Mouse (Mus musculus) granulocyte monocyte progenitor cell, adult 5-6 weeks (primary cell): ENCODE measurements at regions not wholly inside any gene's neighbourhood (a gene's known extent, or its start where the extent isn't known, plus 50 kb on each side); places are given as distances from the start of the nearest gene placed in this dataset.
"Not testable (repeated sequence)": the region's sequence is repeated elsewhere in the genome, so short reads cannot be mapped to it uniquely, and the experiment has no call there.

Experiments used
- ATAC-seq: replicated peaks from 2 replicates; pipeline ENCODE4 v1.8.0; 2016; ENCODE audit warnings: mild to moderate bottlenecking, moderate TSS enrichment, inconsistent platforms; ENCODE audit not compliant: poor library complexity, severe bottlenecking

DNA sequence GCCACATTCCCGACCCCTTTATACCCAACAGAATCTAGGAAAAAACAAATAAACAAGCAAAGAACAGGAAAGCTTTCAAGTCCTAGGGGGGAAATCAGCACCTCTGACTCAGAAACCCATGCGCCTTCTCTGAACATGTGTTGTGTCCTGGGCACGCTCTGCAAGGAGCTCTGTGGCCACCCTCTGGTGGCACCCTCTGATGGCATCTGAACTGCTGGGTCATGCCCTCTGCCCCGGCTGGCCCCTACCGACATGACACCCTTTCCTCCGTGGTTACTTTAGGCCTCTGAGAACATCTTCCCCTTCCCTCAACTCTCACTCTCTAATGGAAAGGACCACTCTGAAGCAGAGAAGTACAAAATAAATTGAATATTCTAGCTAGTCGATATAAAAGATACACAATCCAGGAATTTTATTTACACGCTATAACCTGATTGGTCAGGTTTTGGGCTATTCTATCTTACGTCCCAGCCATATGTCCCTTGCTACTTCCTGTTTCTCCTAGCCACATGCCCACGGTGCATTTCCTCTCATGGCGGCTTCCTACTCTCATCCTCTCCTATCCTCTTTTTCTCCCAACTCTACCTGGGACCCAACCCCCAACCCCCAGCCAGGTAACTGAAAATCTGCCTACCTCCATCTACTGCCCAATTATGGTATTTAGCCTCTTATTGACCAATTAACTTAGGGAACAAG lies 248.5 kb downstream of the Setd4 start:
- peak; percentile 61 for ATAC-seq

DNA sequence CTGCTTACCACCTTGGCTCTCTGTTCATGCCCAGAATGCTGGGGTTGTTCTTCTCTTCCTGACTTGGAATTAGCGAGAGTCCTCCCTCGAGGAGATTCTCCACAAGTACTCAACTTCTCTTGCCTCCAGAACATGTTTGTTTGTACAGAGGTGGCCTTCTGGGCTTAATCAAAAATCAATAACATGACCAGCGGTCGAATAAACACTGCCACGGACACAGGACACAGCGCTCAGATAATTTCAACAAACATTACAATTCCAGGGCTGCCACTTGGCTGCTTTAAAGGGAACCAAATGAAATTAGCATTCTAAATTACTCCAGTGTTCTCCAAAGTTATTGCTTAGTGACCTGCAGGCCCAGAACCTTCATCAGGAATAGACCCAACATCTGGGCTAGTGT lies 249.9 kb downstream of the Setd4 start:
- ATAC-seq: no peak

DNA sequence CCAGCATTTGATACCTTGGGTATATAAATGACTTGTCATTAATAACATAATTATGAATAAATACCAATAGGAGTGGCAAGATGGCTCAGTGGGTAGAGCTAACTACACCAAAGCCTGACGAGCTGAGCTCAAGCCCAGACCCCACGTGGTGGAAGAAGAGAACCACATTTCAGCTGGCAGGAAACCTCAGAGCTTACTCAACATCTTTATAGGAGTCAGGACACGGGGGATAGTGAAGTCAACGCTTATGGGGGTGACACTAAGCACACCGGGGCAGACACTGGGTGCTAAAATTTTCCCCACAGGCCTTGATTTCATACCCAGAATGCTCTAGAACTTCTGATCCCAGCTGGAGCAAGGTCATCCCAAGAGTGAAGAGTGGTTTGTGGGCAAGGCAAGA lies 259.3 kb downstream of the Setd4 start:
- peak; percentile 87 for ATAC-seq

DNA sequence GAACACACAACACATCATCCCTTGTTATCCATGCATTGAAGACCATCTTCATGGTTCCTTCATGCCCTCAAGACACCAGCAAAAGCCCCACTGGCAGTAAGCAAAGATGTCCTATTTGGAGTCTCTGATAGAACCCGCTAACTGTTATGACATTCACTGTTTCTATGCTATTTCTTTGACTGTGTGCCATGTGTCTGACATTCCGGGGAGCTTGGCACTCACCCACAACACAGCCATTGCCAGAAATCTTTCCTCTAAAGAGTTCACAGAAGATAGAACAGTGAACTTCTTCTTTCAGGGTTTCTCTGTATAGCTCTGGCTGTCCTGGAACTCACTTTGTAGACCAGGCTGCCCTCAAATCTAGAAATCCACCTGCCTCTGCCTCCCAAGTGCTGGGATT lies 261.2 kb downstream of the Setd4 start:
- no peak for ATAC-seq

DNA sequence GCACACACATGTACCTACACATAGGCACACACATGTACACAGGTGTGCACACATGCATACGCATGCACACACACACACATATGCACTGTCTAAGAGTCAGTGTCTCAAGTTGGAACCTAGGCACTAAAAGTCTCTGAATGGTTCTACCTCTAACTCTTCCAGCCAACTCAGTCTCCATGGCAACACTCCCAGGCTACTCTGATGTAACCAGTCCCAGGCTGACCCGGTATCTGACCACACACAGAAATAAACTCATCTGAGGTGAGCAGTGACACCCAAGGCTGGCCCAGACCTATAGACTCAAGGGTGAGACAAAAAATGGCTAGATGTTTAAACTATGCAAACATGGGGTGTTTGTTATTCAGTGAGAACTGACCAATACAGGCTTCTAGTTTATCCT lies 262.1 kb downstream of the Setd4 start:
- no peak for ATAC-seq

DNA sequence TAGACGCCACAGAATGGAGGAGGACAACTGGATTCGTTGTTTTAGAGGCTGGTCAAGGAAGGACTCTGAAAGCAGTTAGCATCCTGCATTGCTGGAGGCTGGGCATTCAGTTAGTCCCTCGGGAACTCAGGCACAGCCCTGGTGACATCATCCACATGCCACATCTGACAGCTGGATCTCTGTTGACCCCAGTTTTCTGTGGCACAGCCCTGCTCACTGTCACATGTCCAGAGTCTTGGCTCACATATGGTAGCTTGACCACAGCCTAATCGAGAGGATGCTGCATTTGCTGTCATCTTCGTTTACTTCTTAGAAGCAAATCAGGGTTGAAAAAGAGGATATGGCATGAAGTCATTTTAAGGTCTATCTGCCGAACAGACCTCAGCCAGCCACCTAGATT lies 265.1 kb downstream of the Setd4 start:
- ATAC-seq: no peak

DNA sequence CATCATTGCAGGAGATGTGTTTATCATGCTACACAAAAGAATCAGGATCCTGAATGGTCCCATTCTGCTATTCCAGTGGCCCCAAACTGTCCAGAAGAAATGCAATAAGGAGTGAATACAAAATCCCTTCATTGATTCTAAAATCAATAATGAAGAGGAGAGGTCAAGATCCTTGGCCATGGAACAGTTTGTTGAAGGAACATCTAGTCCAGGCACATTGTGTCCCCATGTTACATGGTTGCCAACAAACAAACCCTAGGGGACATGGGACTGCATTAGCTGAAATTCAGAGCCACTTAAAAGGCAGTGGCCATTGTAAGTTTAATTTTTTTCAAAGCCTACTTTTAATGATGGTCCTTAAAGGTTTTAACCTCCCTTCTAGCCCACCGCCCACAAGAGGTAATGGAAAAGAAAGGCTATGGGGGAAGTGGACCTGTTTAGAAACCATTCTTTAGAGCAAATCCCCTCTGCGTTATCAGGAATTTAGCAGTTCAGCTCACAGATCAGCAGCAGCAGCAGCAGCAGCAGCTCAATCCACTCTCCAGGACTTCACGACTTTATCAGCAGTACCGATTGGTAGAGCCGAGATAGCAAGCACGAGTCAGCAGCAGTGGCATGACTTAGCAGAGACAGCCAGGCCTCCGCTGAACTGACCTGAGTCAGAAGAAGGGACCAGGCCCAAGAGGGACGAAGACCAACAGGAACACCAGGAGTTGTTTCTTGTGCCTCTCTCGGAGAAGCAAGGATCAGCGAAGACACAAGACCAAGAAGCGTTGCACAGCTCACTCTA lies 268.3 kb downstream of the Setd4 start:
- no peak for ATAC-seq

DNA sequence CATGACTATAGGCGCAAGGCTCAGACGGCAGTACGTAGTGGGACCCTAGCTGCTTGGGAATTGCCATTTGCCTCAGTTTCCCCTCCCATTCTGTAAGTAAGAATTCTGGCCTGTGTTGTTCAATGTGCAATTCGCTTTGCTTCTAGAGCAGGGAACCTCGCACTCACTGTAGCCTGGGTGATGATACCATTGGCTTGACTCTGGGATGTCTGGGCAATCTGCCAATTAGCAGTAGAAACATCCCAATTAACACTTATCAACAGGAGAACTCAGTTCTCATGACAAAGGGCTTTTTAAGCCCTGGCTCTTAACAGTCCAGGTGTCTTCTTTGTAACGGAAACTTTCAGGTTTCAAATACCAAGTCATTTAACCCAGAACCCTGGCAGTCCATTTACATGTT lies 270.2 kb downstream of the Setd4 start:
- ATAC-seq: no peak

DNA sequence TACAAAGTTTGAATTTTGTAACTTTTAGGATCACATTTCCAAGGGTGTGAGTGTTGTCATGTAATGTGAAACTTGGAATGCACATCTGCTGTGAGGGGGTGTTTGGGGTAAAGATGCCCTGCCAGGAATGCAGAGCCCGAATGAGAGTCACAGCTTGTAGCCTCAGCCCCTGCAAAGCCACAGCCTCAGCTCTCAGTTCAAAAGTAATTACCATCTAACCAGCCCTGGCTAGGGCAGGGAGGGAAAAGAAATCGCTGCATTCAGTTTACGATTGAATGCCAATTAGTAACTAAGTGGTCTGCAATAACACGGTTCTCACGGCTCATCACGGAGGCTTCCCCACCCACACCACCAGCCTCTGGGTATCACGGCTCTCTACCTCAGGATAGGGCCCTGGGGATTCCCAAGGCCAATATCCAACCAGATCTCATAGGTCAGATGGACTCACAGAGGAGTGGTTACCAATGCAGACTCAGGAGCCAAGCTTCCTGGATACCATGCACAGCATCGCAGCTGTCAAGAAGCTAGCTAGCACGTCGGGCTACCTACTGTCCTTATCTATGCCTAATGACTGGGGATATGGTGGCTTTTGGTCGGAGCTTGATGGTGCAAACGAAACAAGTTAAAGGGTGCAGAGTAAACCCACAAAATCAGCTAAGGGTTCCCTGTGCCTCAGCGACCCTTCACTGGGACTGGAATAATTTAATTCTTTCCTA lies 275.0 kb downstream of the Setd4 start:
- no peak for ATAC-seq

DNA sequence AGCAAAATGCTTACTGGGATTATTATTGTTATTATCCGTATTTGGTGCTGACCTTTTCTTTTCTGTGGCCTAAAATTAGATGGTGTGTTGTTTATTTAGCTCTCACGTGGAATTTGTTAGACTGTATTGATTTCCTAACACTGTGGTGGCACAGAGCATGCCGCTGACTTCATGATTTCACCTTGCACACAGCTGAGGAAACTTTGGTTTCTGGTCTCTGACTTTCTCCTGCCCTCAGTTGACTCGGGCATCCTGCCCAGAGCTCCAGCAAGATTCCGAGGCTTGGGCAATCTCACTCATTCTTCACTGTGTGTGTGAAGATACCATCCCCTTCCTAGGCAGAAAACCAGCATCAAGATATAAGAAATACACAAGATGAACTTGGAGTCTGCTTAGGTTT lies 279.0 kb downstream of the Setd4 start:
- ATAC-seq: no peak

DNA sequence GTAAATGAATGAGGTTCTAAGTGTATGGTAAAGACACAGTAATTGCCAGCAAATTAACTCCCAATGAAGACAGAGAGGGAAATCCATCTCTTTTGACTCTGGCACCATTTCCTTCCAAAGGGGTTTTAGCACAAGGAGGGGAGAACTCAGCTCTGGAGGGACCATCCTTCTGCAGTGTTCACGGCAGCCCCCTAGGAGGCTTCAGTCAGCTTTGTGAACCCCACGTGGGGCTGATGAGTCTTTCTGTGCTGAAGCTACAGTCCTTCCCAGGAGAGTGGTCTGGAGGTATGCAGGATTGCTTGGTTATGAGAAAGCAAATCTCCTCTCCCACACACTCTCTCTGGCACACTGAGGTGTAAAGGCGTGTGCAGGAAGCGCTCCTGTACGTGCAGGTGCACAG lies 280.7 kb downstream of the Setd4 start:
- no peak for ATAC-seq

DNA sequence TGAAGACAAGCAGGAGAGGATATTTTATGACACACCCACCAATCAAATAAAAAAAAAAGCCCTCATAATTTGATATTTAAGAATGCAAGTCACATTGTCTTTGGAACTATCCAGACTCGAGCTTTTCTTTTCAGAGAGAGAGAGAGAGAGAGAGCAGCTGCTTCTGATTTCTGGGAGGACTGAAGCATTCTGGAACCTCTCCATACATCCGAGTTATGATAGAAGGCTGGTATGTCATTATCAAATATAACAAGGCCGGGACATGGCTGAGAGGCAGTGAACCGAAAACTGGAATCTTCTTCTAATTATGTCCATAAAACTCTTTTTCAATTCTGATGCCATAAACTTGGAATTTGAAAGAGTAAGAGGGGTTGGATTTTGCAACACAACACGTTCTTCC lies 284.3 kb downstream of the Setd4 start:
- no peak for ATAC-seq

DNA sequence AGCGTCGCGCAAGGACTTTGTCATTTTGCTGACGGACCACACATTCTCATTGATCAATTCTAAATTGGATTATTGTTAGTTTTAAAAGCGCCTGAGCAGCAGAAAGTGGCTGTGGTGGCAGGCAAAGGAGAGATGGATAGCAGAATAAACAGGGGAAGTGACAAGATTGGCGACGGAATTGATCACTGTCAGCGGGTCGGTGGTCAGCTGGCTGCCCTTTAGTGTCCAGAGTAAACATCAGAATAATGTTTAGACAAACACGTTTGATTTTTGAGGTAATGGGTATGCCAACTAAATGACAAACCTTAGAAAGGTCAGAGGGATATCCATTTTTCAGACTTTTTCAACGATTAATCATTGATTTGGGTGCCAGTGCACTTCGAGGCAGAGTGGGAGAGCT lies 292.2 kb downstream of the Setd4 start:
- ATAC-seq: no peak

DNA sequence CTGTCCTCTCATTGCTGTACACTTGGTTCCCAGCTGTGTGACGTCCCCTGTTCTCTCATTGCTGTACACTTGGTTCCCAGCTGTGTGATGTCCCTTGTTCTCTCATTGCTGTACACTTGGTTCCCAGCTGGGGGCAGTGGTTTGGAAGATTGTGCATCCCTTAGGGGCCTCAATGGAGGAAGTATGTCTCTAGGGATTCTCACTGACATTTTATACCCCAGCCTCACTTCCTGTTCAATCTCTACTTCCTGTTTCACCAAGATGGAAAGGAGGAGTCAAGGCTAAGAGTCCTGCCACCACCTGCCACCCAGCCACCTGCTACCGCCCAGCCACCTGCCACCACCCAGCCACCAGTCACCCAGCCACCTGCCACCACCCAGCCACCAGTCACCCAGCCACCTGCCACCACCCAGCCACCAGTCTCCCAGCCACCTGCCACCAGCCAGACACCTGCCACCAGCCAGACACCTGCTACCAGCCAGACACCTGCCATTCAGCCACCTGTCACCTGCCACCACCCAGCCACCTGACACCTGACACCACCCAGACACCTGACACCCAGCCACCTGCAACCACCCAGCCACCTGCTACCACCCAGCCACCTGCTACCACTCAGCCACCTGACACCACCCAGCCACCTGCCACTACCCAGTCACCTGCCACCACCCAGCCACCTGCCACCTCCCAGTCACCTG lies 295.1 kb downstream of the Setd4 start:
- peak; percentile 76 for ATAC-seq

DNA sequence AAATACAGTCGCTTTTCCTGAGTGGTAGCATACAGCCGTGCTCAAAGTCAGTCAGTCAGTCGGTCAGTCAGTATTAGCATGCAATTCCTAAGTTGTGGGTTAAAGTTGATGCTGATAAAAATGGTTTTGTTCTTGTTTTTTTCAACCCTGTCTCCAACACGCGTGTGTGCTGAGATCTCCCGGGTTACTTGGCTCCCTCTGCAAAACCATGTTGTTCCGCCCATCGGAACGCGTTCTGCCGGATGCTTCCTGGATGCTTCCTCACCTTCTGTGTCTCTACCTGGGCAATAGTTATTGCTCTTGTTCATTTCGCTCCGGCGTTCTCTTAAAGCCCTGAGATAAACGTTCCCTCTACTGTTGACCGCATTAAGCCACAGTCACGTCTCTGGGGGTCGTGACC lies 296.9 kb downstream of the Setd4 start:
- no peak for ATAC-seq

DNA sequence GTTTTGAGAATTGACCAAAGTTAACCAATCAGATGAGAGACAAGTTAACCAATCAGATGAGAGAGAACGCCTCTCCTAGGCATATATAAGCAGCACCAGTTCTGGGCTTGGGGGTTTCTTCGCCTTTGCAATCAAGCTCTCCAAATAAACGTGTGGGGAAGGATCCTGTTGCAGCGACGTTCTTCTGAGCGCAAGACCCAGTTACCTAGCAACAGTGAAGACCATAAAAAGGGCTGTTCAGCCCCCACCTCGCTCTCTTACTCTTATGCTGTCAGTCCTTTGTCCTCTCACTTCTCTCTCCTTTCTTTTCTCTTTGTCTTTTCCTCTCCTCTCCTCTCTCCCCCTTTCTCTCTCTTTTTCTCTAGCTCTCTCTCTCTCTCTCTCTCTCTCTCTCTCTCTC lies 297.7 kb downstream of the Setd4 start:
- ATAC-seq: not testable (repeated sequence)

DNA sequence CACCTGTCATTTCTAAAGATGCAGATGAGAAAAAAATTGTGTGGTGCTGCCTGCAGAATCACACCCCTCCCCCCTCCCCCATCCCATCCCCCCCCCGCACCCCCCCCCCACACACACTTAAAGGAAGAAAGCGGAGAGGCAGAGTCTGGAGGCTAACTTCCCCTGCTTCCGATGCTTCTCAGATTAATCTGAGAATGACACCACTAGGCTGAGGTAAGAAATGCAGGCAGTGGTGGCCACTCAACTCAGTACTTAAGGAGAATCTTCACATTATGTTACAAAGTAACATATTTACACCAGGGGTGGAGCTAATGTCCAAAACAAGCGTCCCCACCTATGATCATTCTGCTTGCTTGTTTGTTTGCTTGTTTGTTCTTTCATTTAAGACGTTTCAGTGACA lies 309.4 kb downstream of the Setd4 start:
- peak; percentile 26; the same call in 1 of the 2 replicates for ATAC-seq

DNA sequence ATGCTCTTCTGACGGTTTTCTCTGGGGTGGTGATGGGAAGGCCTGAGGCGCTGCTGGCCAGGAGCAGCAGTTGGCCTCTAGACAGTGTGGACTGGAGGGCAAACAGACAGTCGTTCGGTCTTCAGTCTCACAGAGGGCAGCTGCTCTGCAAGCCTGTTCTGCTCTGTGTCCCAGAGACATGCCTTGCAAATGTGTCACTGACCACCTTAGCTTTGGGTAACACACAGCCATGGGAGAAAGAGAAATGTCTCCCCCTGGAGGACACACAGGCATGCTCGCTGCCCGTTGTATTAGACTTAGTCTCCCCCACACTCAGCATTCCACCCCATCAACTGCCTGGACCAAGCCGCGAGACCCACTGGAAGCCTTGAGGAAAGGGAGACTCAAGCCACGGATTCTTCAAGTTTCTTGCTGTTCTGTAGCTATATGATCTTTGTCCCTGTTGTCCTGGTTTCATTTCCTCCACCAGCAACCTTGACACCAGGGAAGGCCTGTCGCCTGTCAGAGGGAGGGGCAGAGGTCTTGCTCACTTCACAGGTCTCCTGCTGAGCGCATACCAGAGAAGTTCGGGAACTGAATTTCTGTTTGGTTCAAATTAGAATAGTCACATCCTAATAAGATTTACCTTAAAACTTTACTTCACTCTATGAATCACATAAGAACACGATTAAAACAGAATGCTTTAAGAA lies 310.8 kb downstream of the Setd4 start:
- ATAC-seq: peak; percentile 83

DNA sequence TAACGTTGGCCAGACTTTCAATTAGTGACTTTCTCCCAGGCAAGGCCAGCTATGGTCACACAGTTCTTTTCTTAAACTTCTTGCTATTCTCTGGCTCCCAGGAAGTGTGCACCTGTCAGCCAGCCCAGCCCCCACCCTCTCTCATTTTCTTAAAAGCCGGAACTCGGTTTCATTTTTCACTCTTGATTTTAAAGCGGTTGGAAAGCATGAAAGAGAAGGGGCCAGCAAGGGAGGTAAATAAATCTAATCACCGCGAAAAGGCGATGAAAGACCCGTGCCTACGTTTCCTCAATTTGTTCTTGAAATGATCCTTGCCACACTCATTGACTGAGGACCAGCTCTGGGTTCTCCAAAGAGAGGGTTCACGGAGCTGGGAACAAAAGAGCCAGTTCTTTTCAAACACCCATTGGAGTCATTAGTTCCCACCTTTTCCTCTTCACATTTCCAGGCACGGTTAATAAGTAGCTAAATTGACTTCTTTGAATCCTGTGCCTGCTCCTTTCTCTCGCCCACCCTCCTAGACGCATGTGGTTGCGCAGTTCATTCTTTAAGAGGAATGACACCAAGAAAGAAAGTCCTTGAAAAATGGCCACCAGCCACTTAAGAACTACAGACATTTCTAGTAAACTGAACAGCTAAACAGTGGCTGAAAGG lies 311.6 kb downstream of the Setd4 start:
- no peak for ATAC-seq

DNA sequence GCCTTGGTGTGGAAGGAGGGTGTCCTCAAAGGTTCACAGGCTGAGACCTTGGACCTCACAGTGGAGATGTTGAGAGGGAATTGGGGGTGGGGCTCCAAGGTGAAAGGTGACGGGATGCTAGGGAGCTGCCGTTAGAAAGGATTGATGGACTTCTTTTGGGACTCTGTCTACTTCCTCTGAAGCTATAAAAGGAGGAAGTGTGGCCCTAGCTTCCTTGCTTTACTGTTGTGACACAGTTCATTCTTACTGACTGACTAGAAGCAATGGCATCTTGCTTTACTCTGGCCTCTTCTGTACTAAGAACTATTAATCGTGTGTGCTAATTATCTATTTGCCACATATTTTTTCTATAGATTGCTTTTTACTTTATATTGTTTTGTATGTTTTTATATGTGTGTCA lies 315.8 kb downstream of the Setd4 start:
- ATAC-seq: peak; percentile 83
